Mouse (Mus musculus): ENCODE data around the gene Ddr1.
"Not testable (repeated sequence)": the region's sequence is repeated elsewhere in the genome, so short reads cannot be mapped to it uniquely, and the experiment has no call there.

Gene Ddr1

DNA sequence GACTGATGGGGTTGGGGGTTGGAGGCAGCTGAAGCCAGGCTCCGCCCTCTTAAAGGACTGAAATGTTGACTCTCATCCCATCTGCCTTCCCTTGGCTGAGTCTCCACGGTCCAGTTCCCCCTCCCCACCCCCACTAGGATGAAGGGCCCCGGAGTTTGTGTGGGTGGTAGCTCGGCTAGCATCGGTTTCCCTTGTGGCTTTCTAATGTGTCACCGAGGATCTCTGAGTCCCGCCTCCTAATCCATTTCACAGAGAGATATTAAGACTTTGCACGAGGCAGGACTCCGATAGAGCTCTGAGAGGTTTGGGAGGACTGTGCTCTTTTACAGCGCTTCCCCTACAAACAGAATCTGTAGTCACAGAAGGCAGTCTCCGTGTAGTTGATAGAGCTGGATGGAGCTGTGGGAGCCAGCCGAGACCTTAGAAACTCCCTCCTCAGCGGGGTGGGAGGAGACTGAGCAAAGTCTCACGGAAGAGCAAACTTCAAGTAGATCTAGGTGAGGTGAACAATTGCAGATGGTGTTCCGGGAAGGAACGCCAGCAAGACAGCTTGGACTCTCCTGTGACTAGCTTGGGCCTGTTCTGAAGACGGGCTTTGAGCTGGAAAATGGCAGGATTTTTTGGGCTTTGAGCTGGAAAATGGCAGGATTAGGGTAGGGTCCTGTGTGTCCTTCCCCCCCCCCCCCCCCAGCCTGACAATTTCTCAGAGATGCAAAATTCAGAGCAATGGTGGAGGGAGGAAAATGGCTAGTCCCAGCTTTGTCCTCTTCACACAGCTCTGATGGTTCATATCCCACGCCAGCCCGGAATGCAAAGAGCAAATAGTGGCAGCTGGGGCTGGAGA, at the start of gene Ddr1:
TSS of gene Ddr1 (minus strand) at position 1 of the 844 bp plus-strand sequence.
- peak; percentile 70 to 80 for DNase-seq

DNA sequence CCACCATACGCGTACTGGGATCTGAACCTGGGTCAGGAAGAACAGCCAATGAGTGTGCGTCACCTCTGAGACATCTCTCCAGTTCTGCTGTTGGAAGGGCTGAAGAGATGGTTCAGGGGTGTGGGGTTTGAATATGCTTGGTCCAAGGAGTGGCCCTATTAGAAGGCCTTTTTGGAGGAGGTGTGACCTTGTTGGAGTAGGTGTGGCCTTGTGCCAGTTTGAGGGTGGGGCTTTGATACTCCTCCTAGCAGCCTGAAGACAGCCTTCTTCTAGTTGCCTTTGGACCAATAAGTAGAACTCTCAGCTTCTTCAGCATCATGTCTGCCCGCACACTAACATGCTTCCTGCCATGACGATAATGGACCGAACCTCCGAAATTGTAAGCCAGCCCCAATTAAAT, 49.2 kb upstream of the Ddr1 start:
- DNase-seq = no peak

DNA sequence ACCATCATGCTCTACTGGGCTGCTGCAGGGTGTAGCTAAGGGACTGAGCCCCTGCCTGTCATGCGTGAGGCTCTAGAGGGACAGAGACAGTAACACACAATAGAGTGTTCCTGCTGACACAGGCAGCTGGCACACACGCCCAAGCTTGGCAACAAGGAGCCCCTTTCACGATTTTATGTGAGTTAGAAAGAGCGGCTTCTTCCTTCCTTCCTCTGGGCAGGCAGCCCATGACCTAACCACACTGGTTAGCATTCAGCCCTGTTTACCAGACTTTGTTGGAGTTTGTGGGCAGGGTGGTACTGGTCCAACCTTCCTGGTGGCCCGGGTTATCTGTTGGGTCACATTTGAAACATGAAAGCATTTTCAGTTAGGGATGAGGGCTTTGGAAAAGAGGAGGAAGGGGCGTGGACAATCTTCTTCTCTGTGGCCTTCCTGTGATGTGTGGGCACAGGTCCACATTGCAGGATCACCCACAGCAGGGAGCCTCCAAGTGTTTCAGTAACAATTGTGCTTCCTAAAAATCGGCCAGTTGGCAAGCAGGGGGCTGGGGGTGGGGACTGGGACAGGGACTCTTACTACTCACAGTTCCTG, 47.9 kb upstream of the Ddr1 start:
- DNase-seq = peak; percentile 74 to 81

DNA sequence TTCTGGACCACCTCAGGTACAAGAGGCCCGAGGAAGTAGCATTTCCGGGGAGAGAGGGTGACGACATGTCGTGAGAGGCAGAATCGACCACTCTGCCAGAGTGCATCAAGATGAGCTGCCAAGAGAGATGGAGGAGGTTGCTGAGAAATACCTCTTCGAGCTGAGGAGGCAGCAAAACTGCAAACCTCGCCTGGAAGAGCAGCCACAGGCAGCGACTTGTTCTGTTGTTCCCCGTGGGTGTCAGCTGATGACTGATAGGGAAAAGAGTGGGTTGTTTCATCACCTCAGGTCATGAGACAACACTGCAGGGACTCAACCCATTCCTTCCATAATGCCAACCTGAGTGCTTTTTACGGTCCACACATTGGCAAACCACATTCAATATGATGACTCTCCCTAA, 45.3 kb upstream of the Ddr1 start:
- DNase-seq = no peak

DNA sequence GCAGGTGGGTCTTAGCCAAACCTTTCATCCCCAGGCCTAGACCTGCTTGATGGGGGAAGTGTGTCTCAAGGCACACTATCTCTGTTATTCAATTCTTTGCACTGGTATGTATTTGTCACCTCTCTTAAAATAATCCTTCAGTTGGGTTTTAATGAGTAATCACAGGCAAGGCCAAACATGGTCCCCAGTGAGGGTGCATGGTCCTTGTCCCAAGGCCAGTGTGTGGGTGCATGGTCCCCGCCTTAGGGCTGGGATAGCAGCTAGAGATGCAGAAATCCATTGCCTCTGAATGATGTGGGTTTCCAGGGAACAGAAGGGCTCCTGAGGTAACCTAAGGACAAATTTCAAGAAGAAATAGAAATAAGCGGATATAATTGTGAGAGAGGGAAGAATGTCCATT, 39.9 kb upstream of the Ddr1 start:
- no peak for DNase-seq

DNA sequence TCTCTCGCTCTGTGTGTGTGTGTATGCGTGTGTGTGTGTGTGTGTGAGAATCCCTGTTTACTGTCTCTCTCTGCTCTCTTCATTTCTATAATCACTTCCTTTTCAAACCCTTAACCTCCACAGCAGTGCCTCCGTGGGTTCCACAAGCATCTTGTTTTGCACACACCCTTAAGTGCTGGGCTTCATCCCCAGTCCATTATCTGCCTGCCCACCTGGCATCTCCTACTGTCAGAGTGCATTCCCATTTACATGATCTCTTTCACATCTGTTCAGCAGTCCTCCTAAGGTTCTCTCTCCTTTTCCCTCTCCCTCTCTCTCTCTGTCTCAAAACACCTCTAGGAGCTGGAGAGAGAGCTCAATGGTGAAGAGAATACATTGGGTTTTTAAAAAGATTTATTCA, 38.5 kb upstream of the Ddr1 start:
- no peak for DNase-seq

DNA sequence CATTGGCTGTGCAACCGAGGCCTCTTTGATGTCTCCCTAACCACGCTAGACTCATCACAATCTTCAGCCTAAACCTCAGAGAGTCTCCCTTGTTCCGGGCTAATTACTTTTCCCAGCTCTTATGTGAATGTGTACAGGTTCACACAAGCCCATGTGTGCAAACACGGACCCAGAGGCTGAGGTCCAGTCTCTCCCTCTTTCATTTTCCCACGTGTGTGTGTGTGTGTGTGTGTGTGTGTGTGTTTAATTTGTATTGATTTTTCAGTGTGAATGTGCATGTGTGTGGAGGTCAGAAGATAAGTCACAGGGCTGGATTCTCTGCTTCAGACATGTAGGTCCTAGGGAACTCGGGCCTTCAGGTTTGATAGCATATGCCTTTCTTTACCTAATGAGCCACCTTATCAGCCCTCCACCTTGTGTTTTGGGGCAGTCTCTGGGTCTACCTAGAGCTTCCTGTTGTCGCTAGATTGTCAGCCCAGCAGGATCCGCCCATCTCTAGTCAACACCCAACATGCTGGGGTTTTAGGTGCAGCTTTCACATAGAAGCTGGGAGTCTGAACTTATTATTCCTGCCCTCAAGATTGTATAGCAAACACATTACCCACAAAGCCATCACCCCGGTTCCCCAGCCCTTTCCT, 37.3 kb upstream of the Ddr1 start:
- DNase-seq = no peak

DNA sequence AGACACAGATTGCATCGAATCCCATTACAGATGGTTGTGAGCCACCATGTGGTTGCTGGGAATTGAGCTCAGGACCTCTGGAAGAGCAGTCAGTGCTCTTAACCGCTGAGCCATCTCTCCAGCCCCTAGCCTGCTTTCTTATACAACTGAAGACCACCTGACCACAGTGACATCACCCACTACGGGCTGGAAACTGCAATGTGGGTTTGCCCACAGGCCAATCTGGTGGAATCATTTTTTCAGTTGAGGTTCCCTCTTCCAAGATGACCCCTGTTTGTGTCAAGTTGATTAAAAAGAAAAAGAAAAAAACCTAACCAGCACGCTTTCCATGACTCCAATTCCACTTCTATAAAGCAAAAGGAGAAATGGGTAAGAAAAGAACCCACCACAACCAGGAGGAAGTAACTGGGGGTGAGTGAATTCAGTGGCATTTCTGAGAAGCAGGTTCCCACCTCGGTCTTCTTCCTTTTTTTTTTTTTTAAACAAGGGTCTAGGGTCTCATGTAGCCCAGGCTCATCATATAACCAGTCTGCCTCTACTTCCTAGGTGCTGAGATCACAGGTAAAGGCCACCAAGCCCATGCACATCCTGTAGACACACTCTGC, 36.0 kb upstream of the Ddr1 start:
- no peak for DNase-seq

DNA sequence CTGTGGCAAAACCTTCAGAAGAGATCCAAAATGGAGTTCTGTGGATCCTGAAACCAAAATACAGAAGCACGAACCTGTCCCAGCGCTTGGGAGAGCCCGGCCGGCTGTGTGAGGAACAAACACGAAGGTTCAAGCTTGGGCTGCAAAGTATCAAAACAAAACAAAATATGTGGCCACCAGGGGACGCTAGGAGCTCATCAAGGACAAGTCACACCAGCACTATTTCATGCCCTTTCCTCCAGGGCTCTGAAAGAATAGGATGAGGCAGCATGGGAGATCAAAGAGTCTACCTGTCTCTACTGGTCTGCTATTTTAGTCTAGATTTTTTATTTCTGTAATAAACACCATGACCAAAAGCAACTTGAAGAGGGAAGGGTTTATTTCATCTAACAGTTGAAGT, 35.3 kb upstream of the Ddr1 start:
- peak; percentile 97 to 99 for DNase-seq

DNA sequence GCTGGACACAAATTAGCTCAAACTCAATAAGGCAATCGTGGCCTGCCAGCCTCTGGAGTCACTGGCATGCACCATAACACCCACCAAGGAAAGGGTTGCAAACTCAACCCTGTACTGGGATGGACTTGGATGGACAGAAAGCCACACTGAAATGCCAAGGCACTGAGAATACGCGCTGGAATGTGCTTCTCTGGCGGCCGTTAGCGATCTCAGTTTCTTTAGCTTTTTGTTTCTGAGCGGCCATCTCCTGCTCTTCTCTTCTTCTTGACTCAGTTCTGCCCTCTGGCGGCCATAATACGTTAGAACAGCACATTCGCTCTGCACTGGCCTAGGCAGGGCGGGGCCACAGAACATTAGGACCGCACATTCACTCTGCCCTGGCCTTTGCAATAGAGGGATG, 33.3 kb upstream of the Ddr1 start:
- peak; percentile 90 to 92 for DNase-seq

DNA sequence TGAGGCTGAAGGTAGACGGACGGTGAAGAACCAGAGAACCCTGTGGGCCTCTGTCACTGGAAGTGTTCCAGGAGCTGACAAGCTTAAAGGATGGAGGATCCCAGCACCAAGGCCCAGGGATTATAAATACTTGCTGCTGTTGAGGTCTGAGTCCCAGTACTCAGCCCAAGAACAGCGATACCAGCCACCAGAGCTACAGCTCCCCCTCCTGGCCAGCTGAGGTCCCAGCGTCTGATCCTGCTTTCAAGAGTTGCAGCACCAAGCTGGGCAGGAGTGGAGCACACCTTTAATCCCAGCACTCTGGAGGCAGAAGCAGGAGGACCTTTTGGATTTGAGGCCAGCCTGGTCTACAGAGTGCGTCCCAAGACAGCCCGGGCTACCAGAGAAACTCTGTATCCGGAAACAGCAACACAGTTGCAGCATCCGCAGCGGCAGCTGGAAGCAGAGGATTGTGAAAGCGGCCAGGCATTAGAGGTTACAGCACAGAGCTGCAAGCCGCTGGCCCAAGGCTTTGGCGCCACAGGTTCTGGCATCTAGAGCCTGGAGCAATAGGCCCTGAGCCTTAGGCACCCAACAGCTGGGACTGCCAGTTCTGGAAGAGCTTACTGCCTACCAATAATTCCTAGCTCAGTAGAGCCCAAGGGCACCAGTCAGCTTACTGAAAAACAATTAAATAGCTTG, 32.0 kb upstream of the Ddr1 start:
- peak; percentile 81 to 88 for DNase-seq

DNA sequence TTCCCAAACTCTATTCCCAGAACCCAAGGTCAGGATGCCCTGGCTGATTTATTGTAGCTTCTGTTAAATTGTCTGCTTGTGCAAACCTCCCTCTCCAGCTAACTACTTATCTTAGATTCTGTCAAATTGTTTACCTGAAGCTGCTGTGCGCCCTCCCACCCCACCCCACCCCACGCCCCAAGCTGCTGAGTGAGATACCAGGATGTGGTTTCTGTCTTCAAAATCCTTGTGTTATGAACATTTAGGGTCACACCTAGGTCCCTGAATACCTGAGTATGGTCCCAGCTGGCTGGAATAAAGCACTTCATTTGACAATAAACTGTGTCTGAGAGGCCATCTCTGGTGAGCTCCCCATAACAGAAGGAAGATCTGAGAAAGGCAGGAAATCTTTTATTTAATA, 30.1 kb upstream of the Ddr1 start:
- no peak for DNase-seq

DNA sequence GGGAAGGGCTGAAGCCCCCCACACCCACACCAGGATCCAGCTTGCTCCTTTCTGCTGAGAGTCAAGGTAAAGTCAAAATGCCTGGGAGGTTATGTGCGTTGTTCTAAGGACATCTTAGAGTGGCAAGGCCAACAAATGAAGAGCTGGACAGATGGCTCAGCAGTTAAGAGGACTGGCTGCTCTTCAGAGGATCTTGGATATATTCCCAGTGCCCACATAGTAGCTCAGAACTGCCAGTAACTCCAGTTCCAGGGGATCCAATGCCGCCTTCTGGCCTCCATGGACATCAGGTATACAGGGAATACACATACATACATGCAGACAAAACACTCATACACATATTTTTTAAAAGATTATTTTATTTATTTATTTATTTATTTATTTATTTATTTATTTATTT, 29.0 kb upstream of the Ddr1 start:
- peak; percentile 44 to 55 for DNase-seq

DNA sequence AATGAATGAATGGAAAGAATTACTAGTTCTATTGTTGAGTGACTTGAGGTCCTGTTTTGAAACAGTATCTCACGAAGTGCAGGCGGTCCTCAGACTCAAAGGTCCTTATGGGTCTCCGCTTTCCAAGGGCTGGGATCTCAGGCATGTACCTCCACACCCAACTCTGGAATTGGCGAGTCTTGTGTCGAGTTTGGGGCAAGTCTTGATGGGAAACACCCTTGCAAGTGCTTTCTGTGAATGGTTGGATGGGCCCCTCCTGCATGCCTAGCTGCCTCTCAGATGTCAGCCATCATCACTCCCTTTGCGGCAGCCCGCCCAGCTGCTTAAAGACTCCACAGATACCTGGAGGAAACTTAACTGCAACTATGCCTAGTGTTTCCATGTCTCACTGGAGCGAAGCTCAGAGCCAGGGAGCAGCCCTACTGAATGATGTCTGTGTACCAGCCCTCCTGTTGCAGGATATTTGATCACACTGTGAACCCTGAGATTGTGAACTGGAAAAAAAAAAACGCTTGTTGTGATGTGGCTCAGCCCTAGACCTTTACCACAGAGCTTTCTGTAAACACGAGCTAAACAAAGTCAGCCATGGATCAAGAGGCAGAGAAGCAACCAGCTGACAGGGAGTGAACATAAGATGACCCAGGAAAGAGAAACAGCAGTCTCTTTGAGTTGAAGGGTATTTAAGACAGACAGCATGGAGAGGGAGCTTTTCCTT, 27.2 kb upstream of the Ddr1 start:
- no peak for DNase-seq

DNA sequence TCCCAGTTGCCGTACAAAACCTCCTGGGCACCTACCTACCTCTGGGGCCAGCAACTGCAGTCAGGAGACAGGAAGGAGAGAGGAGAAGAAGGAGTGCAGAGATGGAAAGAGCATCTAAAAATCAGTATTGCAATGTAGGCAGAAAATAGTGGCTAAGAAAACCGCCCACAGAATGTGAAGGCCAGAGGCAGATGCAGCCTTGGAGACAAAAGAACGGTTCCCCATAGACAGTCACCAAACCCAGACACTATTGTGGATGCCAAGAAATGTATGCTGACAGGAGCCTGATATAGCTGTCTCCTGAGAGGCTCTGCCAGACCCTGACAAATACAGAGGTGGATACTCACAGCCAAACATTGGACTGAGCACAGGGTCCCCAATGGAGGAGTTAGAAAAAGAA, 25.7 kb upstream of the Ddr1 start:
- DNase-seq = not testable (repeated sequence)

DNA sequence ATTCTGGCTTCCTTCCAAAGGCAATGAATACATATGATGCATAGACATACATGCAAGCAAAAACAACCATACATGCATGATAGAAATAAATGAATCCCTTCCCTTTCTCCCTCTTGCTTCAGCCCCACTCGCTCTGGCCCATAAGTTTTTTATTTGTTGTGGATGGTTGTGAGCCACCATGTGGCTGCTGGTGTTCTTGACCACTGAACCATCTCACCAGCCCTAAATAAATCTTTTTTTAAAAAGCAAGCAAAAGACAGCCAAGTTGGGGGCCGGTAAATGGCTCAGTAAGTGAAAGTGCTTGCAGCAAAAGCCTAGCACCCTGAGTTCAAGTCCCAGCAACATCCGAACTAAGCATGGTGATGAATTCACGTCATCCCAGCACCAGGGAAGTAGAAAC, 24.4 kb upstream of the Ddr1 start:
- no peak for DNase-seq

DNA sequence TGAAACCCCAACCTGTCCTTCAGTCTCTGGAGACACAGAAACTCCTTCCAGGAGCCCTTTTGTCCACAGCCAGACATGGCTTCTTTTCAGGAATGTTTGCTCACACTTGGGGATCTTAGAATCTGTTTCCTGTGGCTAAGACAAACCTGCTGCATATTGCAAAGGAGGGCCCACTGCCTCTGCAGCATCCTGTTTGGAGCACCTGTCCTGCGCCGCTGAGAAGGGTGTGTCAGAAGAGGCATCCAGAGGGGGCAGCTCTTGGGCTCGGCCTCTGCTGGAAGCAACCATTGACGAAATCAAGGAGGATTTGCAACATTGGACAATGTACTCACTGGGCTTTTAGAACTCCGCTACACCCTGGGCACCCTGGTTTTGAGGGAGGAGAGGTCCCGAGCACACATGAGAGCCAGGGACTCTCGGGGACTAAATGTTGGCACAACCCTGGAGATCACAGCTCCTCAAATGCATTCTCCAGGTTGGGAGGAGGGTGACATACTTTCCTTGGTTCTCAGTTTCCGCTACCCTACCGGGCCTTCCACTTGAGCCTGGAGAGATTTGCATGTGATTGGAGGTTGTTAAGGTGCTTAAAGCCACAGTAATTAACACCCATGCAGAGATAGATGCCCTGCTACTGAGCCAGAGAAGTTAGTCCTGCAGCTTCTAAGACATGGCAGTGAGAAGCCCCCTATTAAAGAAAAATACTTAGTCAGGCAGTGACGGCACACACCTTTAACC, 23.2 kb upstream of the Ddr1 start:
- DNase-seq = no peak

DNA sequence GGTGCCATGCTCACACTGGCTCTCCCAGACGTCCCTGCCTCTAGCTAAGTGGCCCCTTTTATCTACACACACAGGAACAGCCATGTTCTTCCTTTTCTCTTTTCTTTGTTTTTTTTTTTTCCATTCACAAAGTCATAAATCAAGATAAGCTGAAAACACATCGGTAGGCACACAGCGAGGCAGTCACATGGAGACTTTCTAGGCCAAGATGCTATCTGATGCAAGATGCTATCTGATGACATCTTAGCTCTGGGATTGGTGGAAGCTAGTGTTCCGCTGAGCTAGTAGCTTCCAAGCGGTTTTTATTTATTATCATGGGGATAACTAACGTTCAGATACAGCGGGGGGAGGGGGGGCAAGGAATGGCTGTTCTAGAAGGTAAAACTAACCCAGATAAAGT, 22.6 kb upstream of the Ddr1 start:
- DNase-seq = no peak

DNA sequence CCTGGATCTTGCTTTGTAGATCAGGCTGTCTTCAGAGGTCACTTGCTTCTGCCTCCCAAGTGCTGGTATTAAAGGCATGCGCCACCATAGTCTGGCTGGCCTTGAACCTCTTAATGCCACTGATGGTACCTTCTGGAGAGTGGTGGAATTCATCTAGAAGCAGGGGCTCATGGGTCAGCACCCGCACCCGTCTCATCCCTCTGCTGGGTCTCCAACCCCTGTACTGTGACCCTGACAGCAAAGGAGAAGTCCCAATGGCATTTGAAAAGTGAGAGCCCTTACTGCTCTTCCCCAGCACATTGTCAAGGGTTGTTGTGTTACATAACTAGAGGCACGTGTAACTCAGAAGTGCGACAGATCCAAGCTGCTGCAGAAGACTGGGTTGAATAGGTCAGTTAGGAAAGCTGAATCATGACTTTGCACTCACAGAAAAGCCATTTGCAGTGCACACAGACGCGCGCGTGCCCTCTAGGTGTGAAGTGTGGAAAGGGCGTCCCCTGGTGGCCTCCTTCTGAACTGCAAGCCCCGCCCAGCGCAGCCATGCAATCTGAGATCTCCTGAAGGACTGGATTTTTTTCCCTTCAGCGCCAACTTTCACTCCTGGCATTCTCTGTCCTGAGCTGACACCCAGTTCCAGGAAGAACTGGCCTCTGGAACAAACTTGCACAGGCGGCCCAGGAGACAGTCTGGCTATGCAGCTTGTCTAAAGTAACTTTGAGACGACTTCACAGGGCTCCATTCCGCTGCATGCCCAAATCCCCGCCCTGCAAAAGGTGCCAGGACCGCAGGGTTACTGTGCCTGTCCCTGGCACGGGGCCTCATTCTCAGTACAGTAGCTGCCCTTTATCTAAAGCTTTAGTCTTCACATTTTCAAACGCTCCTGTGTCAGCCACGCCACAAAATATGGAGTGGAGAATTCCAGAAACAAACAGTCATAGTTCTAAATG, 21.1 kb upstream of the Ddr1 start:
- DNase-seq = peak; percentile 97 to 98

DNA sequence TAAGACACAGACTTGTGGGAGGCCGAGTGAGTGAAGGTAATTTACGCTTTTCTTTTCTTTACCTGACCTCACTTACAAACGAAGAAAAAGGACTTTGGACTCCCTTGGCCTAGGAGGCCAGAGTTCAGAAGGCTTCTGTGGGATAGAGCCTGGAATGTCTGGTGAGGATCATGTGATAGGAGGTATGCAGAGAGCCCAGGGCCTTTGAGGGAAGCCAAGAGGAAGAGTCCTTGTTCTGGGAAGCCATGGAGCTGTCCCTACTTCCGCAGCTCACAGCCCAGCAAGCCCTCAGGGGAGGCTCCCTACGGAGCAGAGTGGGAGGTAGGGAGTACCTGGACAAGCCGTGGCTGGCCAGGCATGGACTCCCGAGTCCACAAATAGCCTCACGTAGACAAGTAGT, 17.3 kb upstream of the Ddr1 start:
- DNase-seq = no peak

DNA sequence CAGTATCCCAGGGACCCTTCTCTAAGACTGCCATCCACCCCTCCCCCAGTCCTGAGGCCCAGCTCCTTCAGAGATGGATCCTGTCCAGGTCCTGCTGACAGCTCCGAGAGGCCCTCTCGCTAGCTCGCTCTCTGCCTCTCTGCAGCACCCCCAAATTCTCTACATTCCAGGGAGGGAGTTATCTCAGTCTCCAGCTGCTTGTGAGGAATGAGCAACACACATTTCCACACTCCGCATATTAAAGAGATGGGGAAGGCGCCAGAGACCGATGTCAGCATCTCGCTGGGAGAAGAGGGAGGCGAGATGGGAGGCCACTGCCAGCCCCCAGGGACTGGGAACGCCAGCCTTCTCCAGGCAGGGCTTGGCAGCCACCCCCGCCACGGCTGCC, 15.9 kb upstream of the Ddr1 start:
- DNase-seq = peak in 1 of 2 experiments; percentile 42
